Mouse (Mus musculus) adrenal gland, adult (tissue): ENCODE measurements at regions not wholly inside any gene's neighbourhood (a gene's known extent, or its start where the extent isn't known, plus 50 kb on each side); places are given as distances from the start of the nearest gene placed in this dataset.

Source experiments
- DNase-seq, 2 experiments: peaks; one replicate each; pipeline ENCODE4 v3.0.0; 2022 to 2023; ENCODE audit warnings: low spot score in 1 of 2; ENCODE audit not compliant: inconsistent age in 2 of 2

DNA sequence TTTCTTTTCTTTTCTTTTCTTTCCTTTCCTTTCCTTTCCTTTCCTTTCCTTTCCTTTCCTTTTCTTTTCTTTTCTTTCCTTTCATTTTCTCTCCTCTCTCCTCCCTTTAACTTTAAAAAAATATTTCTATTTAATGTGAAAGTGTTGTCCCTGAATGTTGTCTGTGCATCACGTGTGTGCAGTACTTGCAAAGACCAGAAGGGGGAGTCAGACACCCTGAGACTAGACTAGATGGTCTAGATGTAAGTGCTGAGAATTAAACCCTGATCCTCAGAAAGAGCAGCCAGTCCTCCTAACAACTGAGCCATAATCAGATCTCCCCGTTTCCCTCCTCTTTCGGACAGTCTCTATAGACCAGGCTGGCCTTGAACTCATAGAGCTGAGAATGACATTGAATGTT, 151.7 kb downstream of the Mtx2 start:
- no peak for DNase-seq

GRCm38 (mm10) chr2:74977828-74978227, 152.2 kb downstream of the Mtx2 start:
- DNase-seq = no peak

DNA sequence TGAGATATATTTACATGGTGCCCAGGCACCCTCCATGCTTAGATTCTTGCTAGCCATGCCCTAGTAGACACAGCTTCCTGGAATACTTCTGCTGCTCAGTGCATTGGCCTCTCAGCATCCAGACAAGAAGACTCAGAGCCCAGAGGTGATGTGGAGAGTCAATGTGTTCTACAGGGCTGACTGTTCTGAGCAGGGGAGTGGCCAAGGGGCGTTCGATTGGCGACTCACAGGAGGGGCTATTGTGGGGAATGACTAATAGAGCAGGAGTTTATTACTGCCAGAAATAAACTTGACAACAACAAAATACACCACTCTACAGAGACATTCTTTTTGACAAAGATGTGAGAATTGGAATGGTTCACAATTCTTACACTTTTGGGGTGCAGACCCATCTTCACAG, 156.3 kb downstream of the Mtx2 start:
- no peak for DNase-seq

- no peak for DNase-seq
These were observed 168.2 kb downstream of the Mtx2 start for GRCm38 (mm10) chr2:74993802-74994201.

DNA sequence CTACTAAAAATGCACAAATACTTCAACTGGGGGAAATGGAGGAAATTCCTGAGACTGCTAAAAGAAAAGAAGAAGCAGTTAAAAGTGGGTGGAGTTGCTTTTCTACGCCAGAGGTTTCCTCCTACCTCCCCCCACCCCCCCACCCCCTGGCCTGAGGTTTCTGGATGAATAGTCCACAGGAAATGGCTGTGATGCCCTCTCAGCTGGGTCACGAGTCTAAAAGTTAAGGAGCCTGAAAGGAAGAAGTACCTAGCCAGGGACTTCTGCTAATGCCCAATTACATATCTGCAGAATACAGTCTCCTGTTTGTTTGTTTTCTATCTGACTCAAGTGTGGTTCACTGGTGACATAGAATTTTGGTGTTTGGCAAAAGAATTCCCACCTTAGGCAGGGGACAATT, 169.4 kb downstream of the Mtx2 start:
- DNase-seq = no peak

GRCm38 (mm10) chr2:74997736-74998135, 172.1 kb downstream of the Mtx2 start:
- no peak for DNase-seq

- DNase-seq = no peak
These were observed 174.8 kb downstream of the Mtx2 start for GRCm38 (mm10) chr2:75000368-75000796.

- peak; percentile 21 to 85 for DNase-seq
These were observed 177.0 kb downstream of the Mtx2 start for GRCm38 (mm10) chr2:75002562-75002961.

DNA sequence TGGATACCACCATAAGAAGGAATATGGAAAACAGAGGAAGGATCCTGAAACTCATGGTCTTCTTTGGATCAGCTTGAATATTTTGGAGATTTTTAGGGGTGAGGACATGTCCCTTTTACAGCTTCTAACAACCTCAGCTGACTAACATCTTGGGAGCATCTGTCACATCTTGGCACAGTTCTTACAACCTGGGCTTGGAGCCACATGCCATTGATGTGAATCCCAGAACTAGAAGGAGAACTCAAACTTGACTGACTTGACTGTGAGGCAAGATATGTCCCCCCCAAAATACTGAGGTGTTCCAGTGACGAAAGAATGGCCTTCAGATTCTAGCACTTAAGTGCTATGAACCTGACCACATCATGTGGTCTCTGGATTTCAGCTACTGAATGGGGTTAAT, 182.5 kb downstream of the Mtx2 start:
- no peak for DNase-seq

GRCm38 (mm10) chr2:75010647-75011046, 185.0 kb downstream of the Mtx2 start:
- no peak for DNase-seq

- no peak for DNase-seq
These were observed 186.4 kb downstream of the Mtx2 start for GRCm38 (mm10) chr2:75012046-75012445.

DNA sequence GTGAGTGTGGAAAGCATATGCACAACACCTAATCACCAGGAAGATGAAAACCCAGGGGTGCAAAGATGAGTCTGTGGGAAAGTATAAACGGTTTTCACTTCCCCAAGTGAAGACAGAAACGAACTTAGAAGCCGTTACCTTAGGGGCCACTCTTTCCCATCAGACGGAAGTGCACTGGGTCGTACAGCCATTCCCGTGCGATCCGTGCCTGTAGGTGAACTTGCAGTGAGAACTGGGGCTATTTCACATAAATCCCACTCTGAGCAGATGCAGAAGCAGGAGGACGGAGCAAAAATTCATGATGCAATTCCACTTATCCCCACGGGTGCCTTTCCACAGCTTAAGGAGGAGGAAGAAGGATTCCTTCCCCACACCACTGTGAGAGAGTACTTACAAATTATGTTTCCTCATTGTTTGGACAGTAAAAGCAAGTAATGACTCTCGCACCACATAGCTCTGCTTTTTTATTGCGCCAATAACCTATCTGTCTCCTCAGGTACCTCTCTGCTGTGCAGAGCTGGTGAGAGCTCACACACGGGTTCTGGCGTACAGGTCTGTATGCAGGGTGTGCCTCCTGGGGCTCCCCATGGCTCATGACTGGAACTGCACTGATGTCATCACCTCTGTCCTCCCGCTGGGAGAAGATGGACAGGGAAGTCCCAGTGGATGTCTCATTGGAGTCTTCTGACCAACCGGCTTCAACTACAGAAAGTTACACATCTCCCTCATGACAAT, 189.6 kb downstream of the Mtx2 start:
- DNase-seq = no peak

GRCm38 (mm10) chr2:75019459-75019858, 193.9 kb downstream of the Mtx2 start:
- peak; percentile 23 to 42 for DNase-seq

DNA sequence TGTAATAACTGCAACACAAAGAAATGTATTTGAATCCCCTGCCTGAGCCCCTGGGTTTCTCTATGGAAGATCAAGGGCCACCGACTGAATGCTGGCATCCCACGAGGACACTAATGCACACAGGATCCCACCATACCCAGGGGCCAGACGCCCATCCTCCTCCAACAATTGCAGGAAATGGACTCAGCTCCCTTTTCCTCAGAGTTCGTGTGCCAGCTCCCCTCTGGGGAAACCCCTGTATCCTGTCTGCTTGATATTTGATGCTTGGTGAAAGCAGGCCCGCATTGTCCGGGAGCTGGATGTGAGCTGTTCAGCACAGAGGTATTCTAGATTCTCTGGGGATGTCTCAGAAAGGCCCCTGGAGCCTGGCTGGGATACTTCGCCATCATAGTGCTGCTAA, 196.0 kb downstream of the Mtx2 start:
- DNase-seq = peak; percentile 28 to 54

GRCm38 (mm10) chr2:75028151-75028550, 202.5 kb downstream of the Mtx2 start:
- no peak for DNase-seq

DNA sequence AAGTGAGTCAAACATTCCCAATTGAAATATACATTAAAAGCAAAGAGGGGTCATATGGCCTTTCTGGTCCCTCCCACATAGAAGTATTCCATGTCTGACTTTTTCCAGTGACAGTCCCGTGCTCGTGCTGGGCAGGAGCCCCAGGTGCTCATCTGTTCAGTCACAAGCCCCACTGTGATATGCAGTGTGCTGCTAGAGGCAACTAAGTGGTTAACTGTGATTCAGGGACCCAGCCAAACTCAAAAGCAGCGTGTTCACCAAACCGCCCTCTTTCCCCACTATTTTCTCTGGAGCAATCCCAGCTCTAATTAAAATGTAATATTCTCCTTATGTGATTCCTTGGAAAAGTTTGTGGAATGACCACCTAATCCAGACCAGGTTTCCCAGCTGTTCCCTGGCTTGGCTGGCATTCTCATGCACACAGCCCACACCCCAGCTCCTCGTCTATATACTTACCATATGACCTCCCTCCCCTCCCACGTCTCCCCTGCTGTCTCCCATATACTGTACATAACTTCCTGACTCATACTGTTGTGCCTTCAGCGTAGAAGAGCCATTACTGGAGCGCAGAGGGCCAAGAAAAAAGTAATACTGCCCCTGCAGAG, 203.6 kb downstream of the Mtx2 start:
- DNase-seq = no peak

- DNase-seq = no peak
These were observed 209.1 kb downstream of the Mtx2 start for GRCm38 (mm10) chr2:75034708-75035107.

GRCm38 (mm10) chr2:75039066-75039465, 213.5 kb downstream of the Mtx2 start:
- no peak for DNase-seq

- no peak for DNase-seq
These were observed 221.3 kb downstream of the Mtx2 start for GRCm38 (mm10) chr2:75046892-75047291.

DNA sequence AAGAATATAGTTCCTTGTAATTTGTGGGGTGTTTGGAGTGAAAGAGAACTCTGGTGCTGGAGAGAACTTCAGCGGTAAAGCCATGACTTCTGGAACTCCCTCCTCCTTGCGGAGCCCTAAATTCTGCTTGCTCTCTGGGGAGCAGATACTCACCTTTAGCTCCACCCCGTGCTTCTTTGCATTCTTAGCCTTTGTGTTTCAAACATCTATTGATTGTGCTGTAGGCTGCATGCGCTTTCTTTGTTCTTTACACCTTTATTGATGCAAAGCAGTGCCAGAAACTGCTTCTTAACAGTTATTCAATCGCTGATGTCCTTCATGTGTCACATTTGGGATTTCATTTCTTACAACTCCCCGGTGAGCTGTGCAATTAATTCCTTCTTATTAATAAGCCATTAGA, 222.5 kb downstream of the Mtx2 start:
- no peak for DNase-seq

DNA sequence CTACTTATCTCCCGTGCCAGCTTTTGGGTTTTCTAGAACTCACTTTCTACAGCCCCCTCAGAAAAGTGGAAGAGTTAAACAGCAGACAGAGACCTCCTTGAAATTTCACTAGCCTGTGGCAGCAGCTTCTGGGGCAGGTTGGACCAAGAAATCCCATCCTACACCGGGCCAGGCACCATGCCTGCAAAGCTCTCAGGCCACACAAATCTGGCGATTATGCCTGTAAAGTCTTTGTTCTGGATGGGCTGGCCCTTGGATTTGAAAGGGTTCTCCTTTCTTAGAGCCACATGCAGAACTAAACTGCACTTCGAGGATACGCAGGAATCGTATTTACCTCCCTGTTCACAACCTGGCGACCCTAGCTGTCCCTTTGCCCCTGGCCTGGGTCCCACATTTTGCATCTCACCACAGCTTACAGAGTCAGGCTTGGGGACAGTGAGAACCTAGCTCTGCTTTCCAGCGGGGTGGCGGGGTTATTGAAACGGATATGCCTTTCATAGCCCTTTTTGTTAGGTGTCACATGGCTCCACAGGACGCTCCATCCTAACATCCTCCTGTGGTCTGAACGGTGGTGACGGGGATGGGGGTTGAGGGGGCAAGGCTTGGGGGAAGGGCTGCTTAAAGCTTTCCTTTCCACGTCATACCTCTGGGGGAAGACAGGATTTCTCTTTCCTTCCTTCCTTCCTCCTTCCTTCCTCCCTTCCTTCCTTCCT, 229.0 kb downstream of the Mtx2 start:
- peak; percentile 15 to 58 for DNase-seq

DNA sequence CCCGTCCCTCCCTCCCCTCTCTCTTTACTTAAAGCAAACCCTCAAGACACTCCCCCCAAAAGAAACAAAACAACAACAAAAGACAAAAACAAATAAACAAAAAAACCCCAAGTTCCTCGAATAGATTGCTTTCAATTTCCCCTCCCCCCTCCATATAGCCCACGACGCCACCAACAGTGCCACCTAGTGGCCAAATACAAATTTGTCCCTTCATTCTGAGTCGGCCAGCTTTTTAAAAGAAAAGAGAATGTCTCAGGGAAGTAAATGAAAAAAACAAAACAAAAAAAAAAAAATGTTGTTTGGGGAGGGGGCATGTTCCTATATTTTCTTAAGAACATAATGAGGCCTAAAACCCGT, 229.6 kb downstream of the Mtx2 start:
- peak; percentile 29 to 80 for DNase-seq
